Mouse (Mus musculus) B cell, adult 2 months (primary cell): ENCODE data around the gene Ins1.

Experiments
- DNase-seq, 2 experiments: peaks; one replicate each; pipeline ENCODE4 v3.0.0; 2022

Ins1 gene

DNA sequence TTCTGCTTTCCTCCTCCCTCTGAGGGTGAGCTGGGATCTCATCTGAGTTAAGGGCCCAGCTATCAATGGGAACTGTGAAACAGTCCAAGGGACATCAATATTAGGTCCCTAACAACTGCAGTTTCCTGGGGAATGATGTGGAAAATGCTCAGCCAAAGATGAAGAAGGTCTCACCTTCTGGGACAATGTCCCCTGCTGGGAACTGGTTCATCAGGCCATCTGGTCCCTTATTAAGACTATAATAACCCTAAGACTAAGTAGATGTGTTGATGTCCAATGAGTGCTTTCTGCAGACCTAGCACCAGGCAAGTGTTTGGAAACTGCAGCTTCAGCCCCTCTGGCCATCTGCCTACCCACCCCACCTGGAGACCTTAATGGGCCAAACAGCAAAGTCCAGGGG is at the start of gene Ins1:
Gene Ins1, plus strand, starts transcription at position 301 of the 400 bp plus-strand sequence.
- DNase-seq, result no peak
